Mouse (Mus musculus) megakaryocyte, embryonic 14.5 days (primary cell): ENCODE results near the gene Kif3c.

Experiments used
- FLI1 ChIP-seq: IDR thresholded peaks from 2 replicates; pipeline ENCODE4 v1.6.1; 2012; ENCODE audit warnings: low read length, inconsistent platforms, mixed read lengths
- GATA1 ChIP-seq: IDR thresholded peaks from 3 replicates; pipeline ENCODE4 v1.6.1; 2012; ENCODE audit warnings: mixed read lengths, low read length, inconsistent platforms, borderline replicate concordance

DNA sequence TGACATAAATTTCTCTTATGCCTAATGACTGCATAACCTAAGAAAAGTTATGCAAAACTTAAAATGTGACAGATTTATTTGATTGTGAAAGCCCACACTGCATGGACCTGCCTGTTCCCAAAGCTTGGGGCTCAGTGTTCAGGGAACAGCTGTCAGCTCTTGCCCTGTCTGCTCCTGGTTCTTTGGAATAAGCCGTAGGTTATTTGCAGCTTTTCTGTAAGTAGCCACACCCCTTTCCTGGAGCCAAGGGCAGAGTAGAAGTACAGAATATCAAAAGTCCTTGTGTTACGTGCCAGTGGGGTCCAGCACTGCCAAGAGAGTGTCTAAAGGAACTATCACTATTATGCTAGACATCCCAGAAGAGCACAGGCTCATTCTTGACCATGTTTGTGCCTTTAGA is 48.8 kb upstream of the Kif3c start:
- TF ChIP-seq GATA1 (no peak), FLI1 (no peak)
